Mouse (Mus musculus) lung, adult 2 months (tissue): ENCODE measurements around the gene Kcnj2. TPM values are rescaled to one million over a fixed set of nuclear protein-coding genes. Genes with fewer than 3 reads are reported as not detected.

Experiments
- DNase-seq: peaks from one replicate; pipeline ENCODE4 v3.0.0; 2022
- H3K4me1 ChIP-seq: fragments of 200-500 bp; 2 replicates; pipeline ENCODE4 v1.6.1; 2011; ENCODE audit warnings: low read length; ENCODE audit not compliant: control insufficient read depth, insufficient read depth
- H3K4me3 ChIP-seq: fragments of 200-500 bp; replicated peaks from 2 replicates; pipeline ENCODE3; 2011; ENCODE audit warnings: low read depth, mild to moderate bottlenecking, control low read depth, low read length; ENCODE audit errors: extremely low read depth
- CTCF ChIP-seq: fragments of 200-500 bp; IDR thresholded peaks from 2 replicates; pipeline ENCODE4 v1.5.1; 2011; ENCODE audit warnings: mild to moderate bottlenecking, low read length, control low read depth; ENCODE audit not compliant: insufficient read depth
- POLR2A ChIP-seq: fragments of 200-500 bp; IDR thresholded peaks from 2 replicates; pipeline ENCODE4 v1.6.1; 2011; ENCODE audit warnings: low read depth, mild to moderate bottlenecking, control low read depth, low read length, borderline replicate concordance; ENCODE audit errors: extremely low read depth
- WGBS: fragments of 180-500 bp; shearing (Covaris S2); methylation state at CpG from one replicate; pipeline ENCODE4 v1.1.7; 2018; 5-methylcytosine and 5-hydroxymethylcytosine counted together
- polyA plus RNA-seq: library from polyadenylated mRNA; depleted of rRNA; stranded (reverse); fragments of >200 nt; gene quantifications from 2 replicates; pipeline ENCODE4 v1.2.3, GENCODE M21; 2012

The Kcnj2 gene
- polyA plus RNA-seq, 1 experiment: 3.8 TPM

GRCm38 (mm10) chr11:111057435-111057834 is 8.5 kb upstream of the Kcnj2 start:
- Histone ChIP-seq H3K4me1 (no peaks in the 10 kb centered on the region), H3K4me3 (no peak overlapping the region)
- 97% methylated on average over 4 of the region's 4 CpGs for WGBS
- TF ChIP-seq CTCF: no peak
- TF ChIP-seq POLR2A: no peak
- no peak for DNase-seq

- no peak for DNase-seq
- H3K4me3 ChIP-seq: no peak overlapping the region
- H3K4me1 ChIP-seq: no peaks in the 10 kb centered on the region
- TF ChIP-seq CTCF (no peak), POLR2A (no peak)
Observed at GRCm38 (mm10) chr11:111059440-111059839, 6.5 kb upstream of the Kcnj2 start.

DNA sequence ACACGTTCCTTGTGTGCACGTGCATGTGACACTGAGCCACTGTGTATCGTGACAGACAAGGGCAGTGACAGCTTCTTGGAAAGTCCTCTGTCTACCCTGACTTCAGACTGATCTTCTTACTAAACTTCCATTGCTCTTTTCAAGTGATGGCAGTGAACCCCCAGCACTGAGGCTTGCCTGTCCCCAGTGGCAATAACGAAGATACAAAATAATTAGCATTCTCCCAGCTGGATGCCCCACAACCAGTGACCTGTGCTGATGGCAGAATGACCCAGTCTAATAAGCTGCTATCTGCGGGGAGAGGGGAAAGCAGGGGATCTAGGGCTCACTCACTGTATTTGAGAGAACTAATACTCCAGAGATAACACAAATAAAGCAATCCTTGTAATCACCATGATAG is 5.7 kb upstream of the Kcnj2 start:
- H3K4me1 ChIP-seq: no peaks in the 10 kb centered on the region
- DNase-seq: no peak
- no peak for TF ChIP-seq POLR2A
- no peak for TF ChIP-seq CTCF
- 67% methylated on average over 5 of the region's 5 CpGs for WGBS
- no peak overlapping the region for H3K4me3 ChIP-seq

DNA sequence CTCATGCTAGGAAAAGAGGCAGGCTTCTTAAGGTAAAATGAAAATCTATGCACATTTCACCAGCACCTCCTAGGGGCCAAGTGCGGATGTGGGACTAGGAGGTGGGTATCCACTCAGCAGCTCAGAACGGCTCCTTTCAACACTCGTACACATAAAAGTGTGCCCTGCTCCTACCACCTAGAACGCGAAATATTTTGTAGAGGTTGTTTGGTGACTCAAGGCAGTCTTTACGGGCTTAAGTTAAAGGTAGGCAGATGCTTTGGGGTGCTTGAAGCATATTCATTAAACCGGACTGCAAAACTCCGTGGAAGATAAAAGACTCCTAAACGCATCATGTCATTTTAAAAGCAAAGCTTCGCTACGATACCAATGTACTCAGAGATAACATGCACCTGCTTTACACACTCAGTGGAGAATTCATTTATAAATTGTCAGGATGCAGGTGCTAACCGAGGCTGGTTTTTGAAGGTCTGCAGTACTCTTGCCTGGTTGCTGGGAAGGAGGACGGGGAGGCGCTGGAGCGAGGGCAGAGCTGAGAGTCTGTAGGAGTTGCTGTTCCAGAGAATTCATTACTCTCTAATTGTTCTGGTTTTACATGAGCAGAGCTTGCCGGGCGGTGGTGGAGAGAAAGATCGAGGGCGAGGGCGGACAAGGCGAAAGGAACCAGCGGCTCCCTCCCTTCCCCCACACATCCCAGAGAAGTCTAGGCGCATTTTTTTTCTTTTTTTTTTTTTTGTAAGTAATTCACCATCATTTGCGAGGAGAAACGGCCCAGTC is 1.0 kb upstream of the Kcnj2 start:
- Histone ChIP-seq H3K4me1 (no peaks in the 10 kb centered on the region), H3K4me3 (peak overlapping the region; percentile 92)
- TF ChIP-seq CTCF: peak; percentile 64
- no peak for TF ChIP-seq POLR2A
- WGBS: under 1% methylated on average over 25 of the region's 25 CpGs
- DNase-seq: peak; percentile 42

GRCm38 (mm10) chr11:111066299-111066691 is 331 bp downstream of the Kcnj2 start:
- TF ChIP-seq CTCF: no peak
- no peak for TF ChIP-seq POLR2A
- WGBS: under 1% methylated on average over 9 of the region's 9 CpGs

GRCm38 (mm10) chr11:111067787-111068186 is 1.8 kb downstream of the Kcnj2 start:
- 61% methylated on average over 3 of the region's 3 CpGs for WGBS
- Histone ChIP-seq H3K4me3 (no peak overlapping the region), H3K4me1 (no peaks in the 10 kb centered on the region; the same call in 1 of the 2 replicates)
- no peak for DNase-seq
- TF ChIP-seq POLR2A: no peak

More at GRCm38 (mm10) chr11:111066299-111066691, 331 bp downstream of the Kcnj2 start:
- Histone ChIP-seq H3K4me1 (no peaks in the 10 kb centered on the region; the same call in 1 of the 2 replicates), H3K4me3 (peak overlapping the region; percentile 80)
- no peak for DNase-seq

DNA sequence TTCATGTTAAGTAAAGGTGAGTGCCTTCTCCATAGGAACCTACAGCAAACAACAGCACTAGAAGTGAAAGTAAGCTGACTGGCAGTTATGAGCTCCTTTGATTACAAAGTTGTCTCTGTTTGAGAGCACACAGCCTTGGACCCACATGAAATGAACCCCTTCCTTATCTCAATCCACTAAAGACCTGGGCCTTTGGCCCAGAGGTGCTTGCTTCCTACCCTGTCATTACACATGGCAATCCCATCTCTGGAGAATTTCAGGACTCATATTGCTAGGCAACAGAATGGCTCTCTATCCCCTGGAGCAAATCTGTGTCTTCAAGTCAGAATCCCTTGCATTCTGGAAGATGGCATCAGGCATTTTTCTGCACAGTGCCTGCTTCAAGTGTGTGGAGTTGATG is 4.5 kb downstream of the Kcnj2 start:
- Histone ChIP-seq H3K4me1 (no peaks in the 10 kb centered on the region; the same call in 1 of the 2 replicates), H3K4me3 (no peak overlapping the region)
- TF ChIP-seq POLR2A (no peak), CTCF (no peak)
- no peak for DNase-seq

- TF ChIP-seq CTCF (no peak), POLR2A (no peak)
- Histone ChIP-seq H3K4me3 (no peak overlapping the region), H3K4me1 (no peaks in the 10 kb centered on the region; the same call in 1 of the 2 replicates)
- no peak for DNase-seq
Observed at GRCm38 (mm10) chr11:111074131-111074530, 8.2 kb downstream of the Kcnj2 start.

- WGBS: 74% methylated on average over 11 of the region's 11 CpGs
Observed at GRCm38 (mm10) chr11:111078107-111078506, 12.1 kb downstream of the Kcnj2 start.

DNA sequence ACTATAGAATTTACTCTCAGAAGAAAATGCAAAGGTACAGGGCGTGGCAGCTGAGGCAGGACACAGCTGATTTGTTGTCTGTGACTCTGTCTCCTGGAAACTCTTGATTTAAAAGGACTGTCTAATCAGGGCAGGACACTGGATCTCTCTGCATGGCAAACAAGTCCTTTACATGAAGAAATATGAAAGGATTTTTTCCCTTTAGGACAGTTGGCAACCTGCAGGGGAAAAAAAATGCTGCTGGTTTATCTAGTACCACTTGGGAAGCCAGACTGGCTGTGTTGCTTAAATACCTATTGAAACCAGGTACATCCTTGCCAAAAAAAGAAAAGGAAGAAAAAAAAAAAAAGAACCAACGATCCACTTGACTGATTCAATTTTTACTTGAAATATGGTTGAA is 17.0 kb downstream of the Kcnj2 start:
- no peak overlapping the region for H3K4me3 ChIP-seq
- DNase-seq: no peak
- TF ChIP-seq POLR2A (no peak), CTCF (no peak)
- WGBS: 79% methylated on average over 2 of the region's 2 CpGs
- no peaks in the 10 kb centered on the region for H3K4me1 ChIP-seq

More at GRCm38 (mm10) chr11:111078107-111078506, 12.1 kb downstream of the Kcnj2 start:
- Histone ChIP-seq H3K4me3 (no peak overlapping the region), H3K4me1 (no peaks in the 10 kb centered on the region)
- no peak for DNase-seq
- no peak for TF ChIP-seq CTCF
- TF ChIP-seq POLR2A: no peak
